ENCODE assay signal across 12 mouse cellular contexts in the genomic region with DNA sequence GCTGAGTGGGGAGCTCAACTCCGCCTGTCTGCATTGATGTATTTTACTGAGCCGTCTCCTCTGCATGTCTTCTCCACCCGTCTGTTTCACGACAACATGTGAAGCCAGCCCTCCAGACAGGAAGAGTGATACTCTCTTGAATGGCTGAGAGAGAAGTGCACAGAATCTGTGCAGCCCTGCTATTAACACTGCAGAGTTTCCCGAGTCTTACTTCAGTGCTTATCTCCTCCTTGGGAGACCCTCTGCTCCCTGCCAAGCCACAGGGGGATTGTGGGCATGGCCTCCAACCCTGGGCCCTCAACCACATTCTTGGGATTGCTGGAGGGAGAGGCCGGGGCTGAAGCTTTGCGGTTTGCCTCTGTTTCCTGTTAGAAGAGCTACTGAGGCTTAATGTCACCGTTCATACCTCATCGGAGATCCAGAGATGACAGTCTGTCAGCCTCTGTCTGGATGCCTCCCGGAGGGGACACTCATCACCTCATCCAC.
DNase-seq lines count a peak whose midpoint lies in the region; ATAC-seq and TF ChIP-seq lines count a peak whose summit lies in the region.
"Had no signal": no experiment of that assay in that cellular context is flagged by ENCODE, and none has a peak within 500 bp of the region (broad histone marks: within the 10 kb centered on the region; RNA-seq: fewer than 3 reads in every experiment).

No protein-coding gene starts in this region.

- DNase-seq in heart, embryonic 10.5 days (ENCODE audit: low spot score) = no peak
- no peak for DNase-seq in heart, postnatal 14 days
- DNase-seq in spleen, adult 2 months (ENCODE audit: low read depth in 1 of 2, low spot score in 2 of 2) = no peak
- DNase-seq in spleen, postnatal 10 days (ENCODE audit: low spot score in 2 of 2) = no peak
- DNase-seq in limb, embryonic 14.5 days (ENCODE audit: low spot score) = no peak
- peak; percentile 62 for DNase-seq in thymus, postnatal 4 days
- no peak for DNase-seq in gastrocnemius, adult 8-10 months (ENCODE audit: low spot score in 2 of 2)
- DNase-seq in embryo, embryonic 10 days (ENCODE audit: low spot score) = no peak
- DNase-seq: heart, postnatal 36 days; lung, adult 2 months; spleen, adult 18-20 months had no signal

- 15% methylated on average over 10 of the region's 10 CpGs for WGBS in heart, embryonic 10.5 days
- 7% methylated on average over 10 of the region's 10 CpGs for WGBS in spleen, adult 2 months
- 22% methylated on average over 10 of the region's 10 CpGs for WGBS in limb, embryonic 14.5 days

- no peak overlapping the region for H3K9ac ChIP-seq in limb, embryonic 14.5 days (ENCODE audit: low read depth, low read length, severe bottlenecking)
- H3K9ac ChIP-seq: neural tube, embryonic 12.5 days had no signal

- H3K36me3 ChIP-seq in heart, embryonic 10.5 days = no peaks in the 10 kb centered on the region
- no peaks in the 10 kb centered on the region for H3K36me3 ChIP-seq in spleen, adult 2 months (ENCODE audit: control insufficient read depth, insufficient read depth, low read length)
- no peaks in the 10 kb centered on the region for H3K36me3 ChIP-seq in limb, embryonic 14.5 days (ENCODE audit: control insufficient read depth, insufficient read depth, low read length)
- H3K36me3 ChIP-seq: neural tube, embryonic 12.5 days had no signal

- H3K4me2 ChIP-seq in limb, embryonic 14.5 days (replicated peaks; ENCODE audit: low read depth, low read length, severe bottlenecking) = no peak overlapping the region
- H3K4me2 ChIP-seq: neural tube, embryonic 12.5 days had no signal

- TF ChIP-seq CTCF in spleen, adult 2 months (IDR thresholded peaks at IDR 0.05; ENCODE audit: extremely low read depth, insufficient read depth, insufficient read length, insufficient replicate concordance) = no peak

- TF ChIP-seq POLR2A in spleen, adult 2 months (IDR thresholded peaks at IDR 0.05; ENCODE audit: low read depth, low read length) = no peak
- TF ChIP-seq POLR2A in limb, embryonic 14.5 days (IDR thresholded peaks at IDR 0.05; ENCODE audit: borderline replicate concordance, extremely low read depth, insufficient read depth, insufficient read length) = no peak

- peaks cover 64% of the 10 kb centered on the region for H3K4me1 ChIP-seq in heart, embryonic 10.5 days
- H3K4me1 ChIP-seq in spleen, adult 2 months (ENCODE audit: control insufficient read depth, insufficient read depth, insufficient read length) = peaks cover 11% of the 10 kb centered on the region; the same call in 1 of the 2 replicates
- H3K4me1 ChIP-seq in limb, embryonic 14.5 days (ENCODE audit: control insufficient read depth, insufficient read depth, low read length) = peaks cover 48% of the 10 kb centered on the region

- H3K4me3 ChIP-seq in heart, embryonic 10.5 days = peak overlapping the region; percentile 16; the same call in 1 of the 2 replicates
- no peak overlapping the region for H3K4me3 ChIP-seq in spleen, adult 2 months (ENCODE audit: extremely low read depth, insufficient read depth, insufficient read length)
- H3K4me3 ChIP-seq in limb, embryonic 14.5 days (replicated peaks; ENCODE audit: low read length) = no peak overlapping the region
- H3K4me3 ChIP-seq: neural tube, embryonic 12.5 days had no signal

- intact Hi-C loops in heart, postnatal 14 days (cut with DNase I) = no loop called here

- H3K27me3 ChIP-seq in heart, embryonic 10.5 days (ENCODE audit: insufficient read depth, poor library complexity, severe bottlenecking) = no peaks in the 10 kb centered on the region
- no peaks in the 10 kb centered on the region for H3K27me3 ChIP-seq in spleen, adult 2 months (ENCODE audit: control insufficient read depth, insufficient read depth, low read length)
- H3K27me3 ChIP-seq in limb, embryonic 14.5 days (ENCODE audit: control insufficient read depth, insufficient read depth, low read length) = no peaks in the 10 kb centered on the region
- H3K27me3 ChIP-seq: neural tube, embryonic 12.5 days had no signal

- peak overlapping the region; percentile 82 for H3K27ac ChIP-seq in heart, embryonic 10.5 days
- peak overlapping the region; percentile 67 for H3K27ac ChIP-seq in spleen, adult 2 months (ENCODE audit: insufficient read depth, low read length)
- peak overlapping the region; percentile 65 for H3K27ac ChIP-seq in limb, embryonic 14.5 days (replicated peaks; ENCODE audit: low read depth, low read length)
- H3K27ac ChIP-seq: neural tube, embryonic 12.5 days had no signal

- no peaks in the 10 kb centered on the region for H3K9me3 ChIP-seq in heart, embryonic 10.5 days
- H3K9me3 ChIP-seq in limb, embryonic 14.5 days (ENCODE audit: control insufficient read depth, low read length) = no peaks in the 10 kb centered on the region
- H3K9me3 ChIP-seq: neural tube, embryonic 12.5 days had no signal

- no peak for ATAC-seq in limb, embryonic 14.5 days (ENCODE audit: low FRiP score, low read depth)
